Comparison of ENCODE assay signal across 1 mouse cellular context in genomic region chr14:51172095-51172865, GRCm38 (mm10).
TF ChIP-seq lines count a peak whose summit lies in the region.

No protein-coding gene starts in this region.

TF ChIP-seq in CH12.LX, 34 proteins besides CTCF, POLR2A, EP300 and RAD21:
- TF ChIP-seq TCF12 (IDR thresholded peaks at IDR 0.05; ENCODE audit: low read depth, low read length) (0 out of 2 replicates have a peak, but pooled peaks have one; percentile 42), SMC3 (IDR thresholded peaks at IDR 0.05; ENCODE audit: low read depth, low read length) (peak; percentile 54), IRF4 (IDR thresholded peaks at IDR 0.05; ENCODE audit: low read depth, low read length) (peak; percentile 42; the same call in 1 of the 2 replicates)
